Mouse (Mus musculus): ENCODE measurements around the gene Akna. TPM values are rescaled to one million over a fixed set of nuclear protein-coding genes. Genes with fewer than 3 reads are reported as not detected.

Gene Akna
- polyA plus RNA-seq (2015; fragmentation: Nextera tagmentation; extraction: Ambion mirVana): 2.3 and 6.1 TPM in 2 replicates

DNA sequence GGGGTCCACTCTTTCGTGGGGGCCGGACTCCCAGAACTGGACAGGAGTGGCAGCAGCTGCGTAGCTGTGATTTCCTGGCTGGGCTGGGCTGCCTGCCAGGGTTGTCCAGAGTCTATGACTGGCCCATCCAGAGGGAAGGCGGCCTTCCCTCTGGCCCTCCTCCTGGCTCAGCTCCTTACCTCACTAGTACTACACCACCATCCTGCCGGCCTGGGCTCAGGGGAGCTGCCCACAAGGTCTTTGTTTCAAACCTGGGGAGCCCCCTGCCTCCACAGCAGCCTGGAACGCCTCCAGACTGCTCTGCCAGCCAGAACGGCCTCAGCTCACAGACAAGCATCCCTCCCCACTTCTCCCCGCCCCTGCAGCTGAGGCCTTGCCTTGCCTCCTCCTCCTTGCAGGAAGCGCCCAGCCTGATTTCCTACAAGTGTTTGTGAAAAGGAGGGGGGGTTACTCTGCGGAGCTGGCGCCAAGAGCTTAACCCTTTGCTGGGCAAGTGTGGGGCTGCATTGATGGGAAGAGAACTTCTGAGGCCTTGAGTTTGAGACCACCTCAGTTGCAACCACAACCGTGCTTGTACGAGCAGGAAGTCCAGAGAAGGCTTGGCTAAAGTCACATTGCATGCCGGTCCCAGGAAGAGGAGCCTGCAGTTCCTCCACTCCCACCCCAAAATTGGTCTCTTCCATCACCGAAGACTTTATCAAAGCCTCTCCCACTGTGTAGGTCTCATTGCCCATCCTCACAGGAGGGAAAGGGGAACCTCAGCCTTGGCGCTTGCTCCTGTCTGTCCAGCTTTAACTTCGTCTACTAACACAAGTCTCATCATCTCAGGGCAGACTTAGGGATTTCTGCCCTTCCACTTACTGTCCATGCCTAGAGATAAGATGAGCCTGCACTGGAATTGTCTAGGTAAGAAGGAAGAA lies at the start of gene Akna:
Akna (minus strand) TSS at position 315 of the 920 bp plus-strand sequence.
- no peaks in the 10 kb centered on the region for H3K36me3 ChIP-seq
- peak within 1 kb of the TSS; percentile 88 for H3K27ac ChIP-seq
- peak; percentile 87 for ATAC-seq (replicated peaks; ENCODE audit: insufficient number of reproducible peaks, insufficient read depth, low FRiP score, low read depth)
- peak within 1 kb of the TSS; percentile 49 for H3K9ac ChIP-seq
- peak within 1 kb of the TSS; percentile 58 for H3K4me2 ChIP-seq
- H3K9me3 ChIP-seq (replicated peaks): no peaks in the 10 kb centered on the region
- H3K27me3 ChIP-seq: no peaks in the 10 kb centered on the region
- H3K4me1 ChIP-seq (replicated peaks): peaks cover 62% of the 10 kb centered on the region
- WGBS: 15% methylated on average over 16 of the region's 17 CpGs
- H3K4me3 ChIP-seq: peak within 1 kb of the TSS; percentile 44

DNA sequence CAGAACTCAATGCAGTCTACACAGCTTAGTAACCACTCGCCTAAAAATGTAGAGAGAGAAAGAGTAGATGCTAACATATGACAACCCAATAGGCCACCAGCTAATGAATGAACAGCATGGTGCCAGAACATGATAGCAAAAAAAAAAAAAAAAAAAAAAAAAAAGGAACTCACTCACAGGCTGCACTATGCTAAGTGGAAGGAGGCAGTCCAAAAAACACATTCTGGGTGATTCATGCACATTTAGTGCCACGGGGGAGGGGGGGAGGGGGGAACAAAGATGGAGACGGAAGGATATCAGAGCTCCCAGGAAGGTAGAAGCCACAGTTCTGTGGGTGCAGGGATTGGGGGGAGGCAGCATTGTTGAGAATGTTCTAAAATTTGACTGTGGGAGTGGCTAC lies 49.4 kb upstream of the Akna start:
- Histone ChIP-seq H3K4me2 (no peak overlapping the region), H3K27ac (no peak overlapping the region), H3K4me3 (no peak overlapping the region), H3K9ac (no peak overlapping the region), H3K4me1 (replicated peaks) (no peaks in the 10 kb centered on the region), H3K9me3 (replicated peaks) (no peaks in the 10 kb centered on the region), H3K36me3 (no peaks in the 10 kb centered on the region), H3K27me3 (no peaks in the 10 kb centered on the region)
- WGBS: 71% methylated on average over 3 of the region's 3 CpGs
- no peak for ATAC-seq (replicated peaks; ENCODE audit: insufficient number of reproducible peaks, insufficient read depth, low FRiP score, low read depth)

DNA sequence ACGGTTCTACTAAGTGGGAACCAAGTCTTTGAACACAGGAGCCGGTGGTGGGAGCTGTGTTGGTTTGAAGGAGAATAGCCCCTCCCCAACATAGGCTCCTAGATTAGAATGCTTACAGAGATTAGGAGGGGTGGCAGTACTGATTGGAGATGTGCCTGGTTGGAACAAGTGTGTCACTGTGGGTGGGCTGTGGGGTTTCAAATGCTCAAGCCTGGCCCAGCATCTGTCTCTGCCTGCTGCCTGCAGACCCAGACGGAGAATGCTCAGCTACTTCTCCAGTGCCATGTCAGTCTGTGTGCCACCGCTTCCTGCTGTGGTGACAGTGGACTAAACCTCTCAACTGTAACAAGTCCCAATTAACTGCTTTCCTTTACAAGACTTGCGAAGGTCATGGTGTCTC lies 47.4 kb upstream of the Akna start:
- no peaks in the 10 kb centered on the region for H3K27me3 ChIP-seq
- ATAC-seq (replicated peaks; ENCODE audit: insufficient number of reproducible peaks, insufficient read depth, low FRiP score, low read depth): no peak
- H3K9me3 ChIP-seq (replicated peaks): 0 out of 2 replicates have a peak, but pooled peaks cover 6% of the 10 kb centered on the region

DNA sequence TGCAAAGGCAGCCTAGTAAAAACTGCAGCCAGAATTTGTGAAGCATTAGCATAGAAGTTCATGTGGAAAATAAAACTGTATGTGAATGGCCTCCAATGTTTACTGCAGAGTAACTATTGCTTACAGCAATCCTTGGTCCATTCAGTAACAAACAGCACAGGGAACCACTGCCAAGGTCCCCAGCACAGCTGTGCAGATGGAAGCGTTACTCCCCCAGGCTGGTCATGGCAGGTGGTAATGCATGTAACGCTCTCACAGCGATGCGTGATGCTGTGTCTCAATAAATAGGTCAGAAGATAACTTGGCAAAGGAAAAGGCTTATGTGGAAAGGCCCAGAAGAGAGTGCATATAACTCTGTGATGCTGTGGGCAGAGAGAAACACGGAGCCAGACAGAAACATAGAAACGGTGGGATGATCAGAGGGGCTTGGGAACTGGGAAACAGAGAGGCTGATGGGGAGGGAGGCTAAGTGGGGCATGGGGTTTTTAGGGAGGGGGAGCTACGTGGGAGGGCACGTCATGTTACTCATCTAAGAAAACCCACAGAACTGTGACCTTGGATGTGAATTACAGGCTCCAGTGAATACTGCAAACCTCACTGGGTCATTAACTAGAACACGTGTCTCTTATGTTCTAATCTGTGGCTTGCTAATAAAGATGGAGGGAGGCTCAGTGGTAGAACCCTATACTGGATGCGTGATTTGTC lies 41.4 kb upstream of the Akna start:
- 80% methylated on average over 10 of the region's 10 CpGs for WGBS
- Histone ChIP-seq H3K27me3 (no peaks in the 10 kb centered on the region), H3K4me3 (no peak overlapping the region), H3K9me3 (replicated peaks) (0 out of 2 replicates have a peak, but pooled peaks cover 6% of the 10 kb centered on the region), H3K36me3 (no peaks in the 10 kb centered on the region), H3K27ac (no peak overlapping the region), H3K4me1 (replicated peaks) (no peaks in the 10 kb centered on the region), H3K9ac (no peak overlapping the region), H3K4me2 (no peak overlapping the region)
- ATAC-seq (replicated peaks; ENCODE audit: insufficient number of reproducible peaks, insufficient read depth, low FRiP score, low read depth): no peak

More for the DNA sequence above, 47.4 kb upstream of the Akna start:
- Histone ChIP-seq H3K4me2 (no peak overlapping the region), H3K36me3 (no peaks in the 10 kb centered on the region), H3K9ac (no peak overlapping the region), H3K4me1 (replicated peaks) (no peaks in the 10 kb centered on the region), H3K27ac (no peak overlapping the region), H3K4me3 (no peak overlapping the region)
- WGBS: 78% methylated on average over 5 of the region's 5 CpGs

DNA sequence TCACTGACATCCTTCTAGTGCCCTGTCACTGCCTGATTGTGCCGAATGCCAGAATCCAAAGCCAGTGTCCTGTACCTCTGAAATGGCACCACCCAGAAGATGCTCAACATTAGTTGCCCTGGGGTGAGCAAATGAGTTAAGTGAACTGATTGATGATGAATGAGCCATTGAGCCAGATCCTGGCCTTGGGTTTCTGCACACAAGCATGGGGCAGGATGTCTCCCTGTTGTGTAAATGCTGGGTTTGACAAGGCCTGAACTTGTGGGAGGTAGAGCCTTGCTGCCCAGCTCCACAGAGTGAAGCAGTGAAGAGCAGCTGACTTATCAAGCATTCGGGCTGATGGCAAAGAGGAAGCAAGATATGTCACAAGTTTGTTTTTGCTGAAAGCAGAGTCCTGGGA lies 39.9 kb upstream of the Akna start:
- Histone ChIP-seq H3K4me2 (no peak overlapping the region), H3K4me3 (no peak overlapping the region), H3K27ac (no peak overlapping the region), H3K27me3 (no peaks in the 10 kb centered on the region), H3K4me1 (replicated peaks) (peaks cover 1% of the 10 kb centered on the region), H3K9me3 (replicated peaks) (0 out of 2 replicates have a peak, but pooled peaks cover 6% of the 10 kb centered on the region), H3K36me3 (no peaks in the 10 kb centered on the region), H3K9ac (no peak overlapping the region)
- 76% methylated on average over 2 of the region's 2 CpGs for WGBS
- no peak for ATAC-seq (replicated peaks; ENCODE audit: insufficient number of reproducible peaks, insufficient read depth, low FRiP score, low read depth)

DNA sequence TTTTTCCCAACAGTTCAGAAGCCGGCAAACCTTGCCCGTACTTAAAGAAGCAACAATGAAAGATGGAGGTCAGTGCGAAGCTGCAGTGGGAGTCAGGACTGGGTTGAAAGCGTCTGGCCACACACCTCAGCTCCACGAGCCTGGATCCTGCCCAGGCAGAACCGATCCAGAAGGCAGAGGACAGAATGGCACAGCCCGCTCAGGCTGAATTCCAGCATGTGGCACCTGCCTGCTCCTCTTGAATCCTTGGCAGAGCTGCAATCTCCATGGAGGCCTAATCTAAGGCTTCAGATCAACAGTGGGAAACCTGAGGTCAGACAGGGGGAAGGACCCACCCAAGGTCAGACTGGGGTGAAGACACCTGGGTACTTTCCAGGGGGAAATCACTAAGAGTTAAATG lies 38.5 kb upstream of the Akna start:
- WGBS: 87% methylated on average over 7 of the region's 7 CpGs

DNA sequence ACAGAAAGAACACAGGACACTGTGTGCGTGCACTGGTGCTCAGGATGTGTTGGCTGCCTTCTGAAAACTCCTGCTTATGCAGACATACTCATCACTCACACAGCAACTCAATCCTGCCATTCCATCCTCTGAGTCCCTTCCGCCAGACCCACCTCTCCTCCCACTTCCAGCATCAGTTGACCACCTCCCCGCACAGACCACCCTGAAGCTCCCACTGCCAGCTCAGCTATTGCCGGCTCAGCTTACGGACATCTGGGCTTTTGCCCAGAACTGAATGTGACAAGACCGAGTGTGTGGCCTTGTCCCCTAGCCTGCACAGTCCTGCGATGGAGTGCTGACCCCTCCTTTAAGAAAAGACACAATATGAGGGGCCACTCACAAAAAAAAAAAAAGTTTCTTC lies 37.1 kb upstream of the Akna start:
- no peaks in the 10 kb centered on the region for H3K9me3 ChIP-seq (replicated peaks)
- no peak overlapping the region for H3K4me2 ChIP-seq
- no peak overlapping the region for H3K9ac ChIP-seq
- H3K27ac ChIP-seq: no peak overlapping the region
- H3K36me3 ChIP-seq: no peaks in the 10 kb centered on the region
- peaks cover 17% of the 10 kb centered on the region for H3K4me1 ChIP-seq (replicated peaks)
- WGBS: 58% methylated on average over 7 of the region's 7 CpGs
- no peak overlapping the region for H3K4me3 ChIP-seq
- H3K27me3 ChIP-seq: no peaks in the 10 kb centered on the region
- ATAC-seq (replicated peaks; ENCODE audit: insufficient number of reproducible peaks, insufficient read depth, low FRiP score, low read depth): no peak

More for the DNA sequence above, 38.5 kb upstream of the Akna start:
- Histone ChIP-seq H3K9me3 (replicated peaks) (0 out of 2 replicates have a peak, but pooled peaks cover 5% of the 10 kb centered on the region), H3K4me3 (no peak overlapping the region), H3K4me2 (no peak overlapping the region), H3K9ac (no peak overlapping the region), H3K27me3 (no peaks in the 10 kb centered on the region), H3K27ac (no peak overlapping the region), H3K36me3 (no peaks in the 10 kb centered on the region), H3K4me1 (replicated peaks) (peaks cover 16% of the 10 kb centered on the region)
- ATAC-seq (replicated peaks; ENCODE audit: insufficient number of reproducible peaks, insufficient read depth, low FRiP score, low read depth): no peak

DNA sequence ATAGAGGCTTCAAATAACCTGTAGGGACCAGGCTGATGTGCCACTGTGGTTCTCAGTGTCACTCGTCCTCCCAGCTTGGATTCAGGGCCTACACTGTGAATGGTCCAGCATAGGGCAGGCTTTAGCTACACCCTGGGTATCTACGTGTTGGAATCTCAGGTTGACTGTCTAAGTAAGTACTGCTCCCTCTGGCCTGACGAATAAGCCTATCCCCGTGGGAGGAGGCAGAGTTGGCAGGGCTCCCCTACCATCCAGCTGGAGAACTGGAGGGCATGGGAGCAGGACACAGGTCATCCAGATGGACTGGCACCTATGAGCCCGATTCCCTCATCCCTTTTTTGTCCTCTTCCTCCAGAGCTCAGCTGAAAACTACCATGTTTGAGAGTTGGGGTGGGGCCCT lies 34.8 kb upstream of the Akna start:
- 68% methylated on average over 5 of the region's 5 CpGs for WGBS
- Histone ChIP-seq H3K4me2 (no peak overlapping the region), H3K36me3 (no peaks in the 10 kb centered on the region), H3K9me3 (replicated peaks) (no peaks in the 10 kb centered on the region), H3K4me1 (replicated peaks) (peaks cover 17% of the 10 kb centered on the region), H3K9ac (no peak overlapping the region), H3K27me3 (no peaks in the 10 kb centered on the region), H3K27ac (peak overlapping the region; percentile 44), H3K4me3 (no peak overlapping the region)
- no peak for ATAC-seq (replicated peaks; ENCODE audit: insufficient number of reproducible peaks, insufficient read depth, low FRiP score, low read depth)

DNA sequence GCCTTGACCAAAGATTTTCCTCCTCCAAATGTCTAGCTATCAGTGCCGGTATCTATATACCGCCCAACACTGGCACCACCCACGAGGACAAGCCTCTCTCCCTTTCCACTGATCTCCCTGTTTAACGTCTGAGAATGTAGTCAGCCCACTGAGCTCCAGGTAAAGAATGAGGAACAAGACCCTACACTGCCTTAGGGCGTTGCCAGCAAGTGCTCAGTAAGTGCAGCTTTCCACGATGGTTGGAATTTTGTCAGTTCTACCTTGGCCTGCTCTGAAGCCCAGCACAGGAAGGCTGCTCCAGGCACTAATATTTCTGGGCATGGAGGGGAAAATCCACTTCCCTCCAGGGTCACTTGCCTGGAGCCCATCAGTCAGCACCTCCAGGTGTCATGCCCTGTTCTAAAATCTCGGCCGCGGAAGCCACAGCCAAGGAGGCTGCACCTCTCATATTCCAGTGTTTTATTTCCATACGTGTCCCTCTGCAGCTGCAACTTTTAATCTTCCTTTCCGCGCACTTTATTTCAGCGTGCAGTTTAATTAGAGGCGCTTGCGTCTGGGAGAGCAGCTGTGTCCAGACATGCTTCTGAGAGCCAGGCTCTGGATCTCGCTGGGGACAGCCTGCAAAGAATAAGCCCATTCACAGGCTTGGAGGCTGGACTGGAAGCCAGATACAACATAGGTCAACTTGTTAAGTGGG lies 34.1 kb upstream of the Akna start:
- WGBS: 33% methylated on average over 16 of the region's 16 CpGs
- no peaks in the 10 kb centered on the region for H3K27me3 ChIP-seq
- no peak overlapping the region for H3K4me3 ChIP-seq
- peak overlapping the region; percentile 44 for H3K27ac ChIP-seq
- H3K9me3 ChIP-seq (replicated peaks): no peaks in the 10 kb centered on the region
- H3K36me3 ChIP-seq: no peaks in the 10 kb centered on the region
- no peak overlapping the region for H3K9ac ChIP-seq
- peaks cover 17% of the 10 kb centered on the region for H3K4me1 ChIP-seq (replicated peaks)
- no peak overlapping the region for H3K4me2 ChIP-seq
- ATAC-seq (replicated peaks; ENCODE audit: insufficient number of reproducible peaks, insufficient read depth, low FRiP score, low read depth): peak; percentile 63; the same call in 1 of the 2 replicates

DNA sequence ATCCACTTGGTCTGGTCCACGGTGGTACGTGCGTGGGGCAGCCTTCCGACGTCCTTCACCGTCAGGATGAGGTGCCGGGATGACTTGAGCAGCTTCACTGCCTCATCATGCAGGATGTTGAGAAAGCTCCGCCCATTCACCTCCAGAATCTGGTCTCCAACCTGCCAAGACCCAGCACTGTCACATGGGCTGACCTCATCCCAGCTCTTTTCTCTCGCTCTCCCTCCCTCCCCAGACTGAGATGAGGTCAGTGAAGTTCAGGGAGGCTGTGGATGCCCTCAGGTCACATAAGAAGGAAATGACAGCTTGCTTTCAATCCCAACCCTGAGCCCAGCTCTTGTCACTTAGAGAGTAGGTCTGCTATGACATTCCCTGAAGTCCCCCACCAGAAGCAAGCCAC lies 32.2 kb upstream of the Akna start:
- Histone ChIP-seq H3K36me3 (no peaks in the 10 kb centered on the region), H3K27me3 (no peaks in the 10 kb centered on the region), H3K4me1 (replicated peaks) (peaks cover 17% of the 10 kb centered on the region), H3K27ac (no peak overlapping the region), H3K9ac (no peak overlapping the region), H3K4me3 (no peak overlapping the region), H3K4me2 (no peak overlapping the region), H3K9me3 (replicated peaks) (no peaks in the 10 kb centered on the region)
- no peak for ATAC-seq (replicated peaks; ENCODE audit: insufficient number of reproducible peaks, insufficient read depth, low FRiP score, low read depth)
- 72% methylated on average over 9 of the region's 9 CpGs for WGBS

DNA sequence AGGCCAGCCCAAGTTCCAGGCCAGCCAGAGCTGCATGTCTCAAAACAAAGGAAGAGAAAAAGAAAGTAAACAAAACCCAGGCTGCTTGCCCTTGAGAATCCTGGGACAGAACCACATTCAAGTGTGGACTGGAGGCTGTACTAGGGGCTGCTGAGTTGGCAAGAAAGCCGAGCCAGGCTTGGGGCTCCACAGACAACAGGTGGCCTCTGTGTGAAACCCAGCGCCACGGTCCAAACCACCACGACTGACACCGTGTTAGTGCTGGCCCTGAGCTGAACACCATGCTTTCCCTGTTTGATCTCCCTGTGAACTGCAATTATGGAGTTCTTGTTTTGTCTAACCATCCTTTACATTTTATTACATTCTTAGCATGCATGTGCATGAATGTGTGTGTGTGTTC lies 27.9 kb upstream of the Akna start:
- 76% methylated on average over 5 of the region's 5 CpGs for WGBS
- no peaks in the 10 kb centered on the region for H3K9me3 ChIP-seq (replicated peaks)
- no peak for ATAC-seq (replicated peaks; ENCODE audit: insufficient number of reproducible peaks, insufficient read depth, low FRiP score, low read depth)
- no peak overlapping the region for H3K4me2 ChIP-seq
- no peaks in the 10 kb centered on the region for H3K36me3 ChIP-seq
- H3K4me3 ChIP-seq: no peak overlapping the region
- H3K27ac ChIP-seq: no peak overlapping the region
- no peaks in the 10 kb centered on the region for H3K4me1 ChIP-seq (replicated peaks)
- no peaks in the 10 kb centered on the region for H3K27me3 ChIP-seq
- no peak overlapping the region for H3K9ac ChIP-seq
